Mouse (Mus musculus): ENCODE results near the gene Zfp61.

- no peak for TF ChIP-seq CTCF (IDR thresholded peaks at IDR 0.05; ENCODE audit: low read depth, low read length)
- no peak for TF ChIP-seq POLR2A (IDR thresholded peaks at IDR 0.05; ENCODE audit: extremely low read depth, insufficient read depth, low read length)
Observed at GRCm38 (mm10) chr7:24300771-24301282, at the start of gene Zfp61.
